Mouse (Mus musculus) ES-Bruce4 (cell line): ENCODE measurements around the gene Ror2.

Source experiments
- CTCF ChIP-seq: IDR thresholded peaks from one replicate; pipeline ENCODE4 v1.8.1; 2011; ENCODE audit warnings: low read depth, low read length
- POLR2A ChIP-seq: IDR thresholded peaks from one replicate; pipeline ENCODE4 v1.8.1; 2011; ENCODE audit warnings: low read length; ENCODE audit not compliant: insufficient read depth

- TF ChIP-seq CTCF, result no peak
- TF ChIP-seq POLR2A, result no peak
Measured at GRCm38 (mm10) chr13:53258497-53258896, 27.4 kb downstream of the Ror2 start.
